Mouse (Mus musculus): Measurements from ENCODE around the gene H2-Ab1. TPM values are rescaled to one million over a fixed set of nuclear protein-coding genes. Genes with fewer than 3 reads are reported as not detected.
"Not testable (repeated sequence)": the region's sequence is repeated elsewhere in the genome, so short reads cannot be mapped to it uniquely, and the experiment has no call there.

H2-Ab1 gene
- total RNA-seq, 1 experiment, result 1.9 TPM

- in situ Hi-C loops (cut with MboI; ENCODE audit: low sequenced_read_pairs in 2 of 2, unreplicated experiment in 2 of 2), result no loop called here
- no peak for TF ChIP-seq ZNF384 (IDR thresholded peaks at IDR 0.05; ENCODE audit: low read depth, low read length)
- TF ChIP-seq CHD2 (IDR thresholded peaks at IDR 0.05; ENCODE audit: low read depth, low read length), result no peak
- TF ChIP-seq MAFK (IDR thresholded peaks at IDR 0.05; ENCODE audit: insufficient read depth, low read depth, low read length), result no peak
- TF ChIP-seq ZC3H11A (IDR thresholded peaks at IDR 0.05; ENCODE audit: borderline replicate concordance, low read depth, low read length), result no peak
- no peak for TF ChIP-seq HCFC1 (IDR thresholded peaks at IDR 0.05; ENCODE audit: borderline replicate concordance, insufficient read depth, low read length)
These were observed 40.1 kb upstream of the H2-Ab1 start for GRCm38 (mm10) chr17:34217216-34217928.

GRCm38 (mm10) chr17:34217986-34218385 lies 39.5 kb upstream of the H2-Ab1 start:
- no peaks in the 10 kb centered on the region for H3K4me1 ChIP-seq (ENCODE audit: control insufficient read depth in 2 of 2, insufficient read depth in 2 of 2, low read length in 2 of 2, poor library complexity in 1 of 2)
- in situ Hi-C loops (cut with MboI; ENCODE audit: low sequenced_read_pairs in 2 of 2, unreplicated experiment in 2 of 2), result no loop called here
- DNase-seq (ENCODE audit: low read depth, low spot score), result no peak

More at GRCm38 (mm10) chr17:34217216-34217928, 40.1 kb upstream of the H2-Ab1 start:
- Histone ChIP-seq H3K9ac (ENCODE audit: insufficient read depth, low read depth, low read length, poor library complexity, severe bottlenecking) (no peak overlapping the region), H3K27ac (ENCODE audit: insufficient read depth, low read depth, low read length, poor library complexity, severe bottlenecking) (no peak overlapping the region), H3K36me3 (ENCODE audit: control insufficient read depth, insufficient read depth, low read length, poor library complexity, severe bottlenecking) (no peaks in the 10 kb centered on the region; the same call in none of the 2 replicates), H3K4me3 (ENCODE audit: insufficient read depth in 1 of 2, low read depth in 1 of 2, low read length in 2 of 2, poor library complexity in 1 of 2, severe bottlenecking in 1 of 2) (no peak overlapping the region), H3K9me3 (ENCODE audit: control insufficient read depth, insufficient read depth, low read depth, low read length) (peaks cover 4% of the 10 kb centered on the region; the same call in 1 of the 2 replicates), H3K4me1 (ENCODE audit: control insufficient read depth in 2 of 2, insufficient read depth in 2 of 2, low read length in 2 of 2, poor library complexity in 1 of 2) (no peaks in the 10 kb centered on the region)
- DNase-seq (ENCODE audit: low read depth, low spot score), result no peak

GRCm38 (mm10) chr17:34218675-34219074 lies 38.8 kb upstream of the H2-Ab1 start:
- TF ChIP-seq ZC3H11A (IDR thresholded peaks at IDR 0.05; ENCODE audit: borderline replicate concordance, low read depth, low read length) (no peak), HCFC1 (IDR thresholded peaks at IDR 0.05; ENCODE audit: borderline replicate concordance, insufficient read depth, low read length) (no peak), ZNF384 (IDR thresholded peaks at IDR 0.05; ENCODE audit: low read depth, low read length) (no peak), MAFK (IDR thresholded peaks at IDR 0.05; ENCODE audit: insufficient read depth, low read depth, low read length) (no peak), CHD2 (IDR thresholded peaks at IDR 0.05; ENCODE audit: low read depth, low read length) (no peak)

More at GRCm38 (mm10) chr17:34217986-34218385, 39.5 kb upstream of the H2-Ab1 start:
- Histone ChIP-seq H3K27ac (ENCODE audit: insufficient read depth, low read depth, low read length, poor library complexity, severe bottlenecking) (no peak overlapping the region), H3K36me3 (ENCODE audit: control insufficient read depth, insufficient read depth, low read length, poor library complexity, severe bottlenecking) (no peaks in the 10 kb centered on the region; the same call in none of the 2 replicates), H3K4me3 (ENCODE audit: insufficient read depth in 1 of 2, low read depth in 1 of 2, low read length in 2 of 2, poor library complexity in 1 of 2, severe bottlenecking in 1 of 2) (no peak overlapping the region), H3K9me3 (ENCODE audit: control insufficient read depth, insufficient read depth, low read depth, low read length) (peaks cover 4% of the 10 kb centered on the region; the same call in 1 of the 2 replicates), H3K9ac (ENCODE audit: insufficient read depth, low read depth, low read length, poor library complexity, severe bottlenecking) (no peak overlapping the region)
- TF ChIP-seq ZC3H11A (IDR thresholded peaks at IDR 0.05; ENCODE audit: borderline replicate concordance, low read depth, low read length) (no peak), MAFK (IDR thresholded peaks at IDR 0.05; ENCODE audit: insufficient read depth, low read depth, low read length) (no peak), CHD2 (IDR thresholded peaks at IDR 0.05; ENCODE audit: low read depth, low read length) (no peak), ZNF384 (IDR thresholded peaks at IDR 0.05; ENCODE audit: low read depth, low read length) (no peak), HCFC1 (IDR thresholded peaks at IDR 0.05; ENCODE audit: borderline replicate concordance, insufficient read depth, low read length) (no peak)

GRCm38 (mm10) chr17:34219096-34219495 lies 38.4 kb upstream of the H2-Ab1 start:
- H3K36me3 ChIP-seq (ENCODE audit: control insufficient read depth, insufficient read depth, low read length, poor library complexity, severe bottlenecking); H3K27ac ChIP-seq (ENCODE audit: insufficient read depth, low read depth, low read length, poor library complexity, severe bottlenecking); H3K4me1 ChIP-seq (ENCODE audit: control insufficient read depth in 2 of 2, insufficient read depth in 2 of 2, low read length in 2 of 2, poor library complexity in 1 of 2); DNase-seq (ENCODE audit: low read depth, low spot score); H3K9me3 ChIP-seq (ENCODE audit: control insufficient read depth, insufficient read depth, low read depth, low read length); in situ Hi-C loops (cut with MboI; ENCODE audit: low sequenced_read_pairs in 2 of 2, unreplicated experiment in 2 of 2); H3K4me3 ChIP-seq (ENCODE audit: insufficient read depth in 1 of 2, low read depth in 1 of 2, low read length in 2 of 2, poor library complexity in 1 of 2, severe bottlenecking in 1 of 2); H3K9ac ChIP-seq (ENCODE audit: insufficient read depth, low read depth, low read length, poor library complexity, severe bottlenecking): not testable (repeated sequence)

More at GRCm38 (mm10) chr17:34218675-34219074, 38.8 kb upstream of the H2-Ab1 start:
- Histone ChIP-seq H3K4me3 (ENCODE audit: insufficient read depth in 1 of 2, low read depth in 1 of 2, low read length in 2 of 2, poor library complexity in 1 of 2, severe bottlenecking in 1 of 2) (no peak overlapping the region), H3K36me3 (ENCODE audit: control insufficient read depth, insufficient read depth, low read length, poor library complexity, severe bottlenecking) (no peaks in the 10 kb centered on the region; the same call in none of the 2 replicates), H3K9ac (ENCODE audit: insufficient read depth, low read depth, low read length, poor library complexity, severe bottlenecking) (no peak overlapping the region), H3K4me1 (ENCODE audit: control insufficient read depth in 2 of 2, insufficient read depth in 2 of 2, low read length in 2 of 2, poor library complexity in 1 of 2) (no peaks in the 10 kb centered on the region), H3K27ac (ENCODE audit: insufficient read depth, low read depth, low read length, poor library complexity, severe bottlenecking) (no peak overlapping the region), H3K9me3 (ENCODE audit: control insufficient read depth, insufficient read depth, low read depth, low read length) (peaks cover 4% of the 10 kb centered on the region; the same call in 1 of the 2 replicates)
- in situ Hi-C loops (cut with MboI; ENCODE audit: low sequenced_read_pairs in 2 of 2, unreplicated experiment in 2 of 2), result no loop called here
- no peak for DNase-seq (ENCODE audit: low read depth, low spot score)

GRCm38 (mm10) chr17:34219801-34220200 lies 37.7 kb upstream of the H2-Ab1 start:
- H3K9ac ChIP-seq (ENCODE audit: insufficient read depth, low read depth, low read length, poor library complexity, severe bottlenecking); H3K4me3 ChIP-seq (ENCODE audit: insufficient read depth in 1 of 2, low read depth in 1 of 2, low read length in 2 of 2, poor library complexity in 1 of 2, severe bottlenecking in 1 of 2); DNase-seq (ENCODE audit: low read depth, low spot score); H3K27ac ChIP-seq (ENCODE audit: insufficient read depth, low read depth, low read length, poor library complexity, severe bottlenecking); H3K4me1 ChIP-seq (ENCODE audit: control insufficient read depth in 2 of 2, insufficient read depth in 2 of 2, low read length in 2 of 2, poor library complexity in 1 of 2); in situ Hi-C loops (cut with MboI; ENCODE audit: low sequenced_read_pairs in 2 of 2, unreplicated experiment in 2 of 2); H3K9me3 ChIP-seq (ENCODE audit: control insufficient read depth, insufficient read depth, low read depth, low read length); H3K36me3 ChIP-seq (ENCODE audit: control insufficient read depth, insufficient read depth, low read length, poor library complexity, severe bottlenecking): not testable (repeated sequence)

GRCm38 (mm10) chr17:34220401-34220800 lies 37.1 kb upstream of the H2-Ab1 start:
- H3K9me3 ChIP-seq (ENCODE audit: control insufficient read depth, insufficient read depth, low read depth, low read length), result peaks cover 12% of the 10 kb centered on the region; the same call in 1 of the 2 replicates
- H3K4me1 ChIP-seq (ENCODE audit: control insufficient read depth in 2 of 2, insufficient read depth in 2 of 2, low read length in 2 of 2, poor library complexity in 1 of 2); H3K36me3 ChIP-seq (ENCODE audit: control insufficient read depth, insufficient read depth, low read length, poor library complexity, severe bottlenecking); H3K27ac ChIP-seq (ENCODE audit: insufficient read depth, low read depth, low read length, poor library complexity, severe bottlenecking); in situ Hi-C loops (cut with MboI; ENCODE audit: low sequenced_read_pairs in 2 of 2, unreplicated experiment in 2 of 2); H3K4me3 ChIP-seq (ENCODE audit: insufficient read depth in 1 of 2, low read depth in 1 of 2, low read length in 2 of 2, poor library complexity in 1 of 2, severe bottlenecking in 1 of 2); H3K9ac ChIP-seq (ENCODE audit: insufficient read depth, low read depth, low read length, poor library complexity, severe bottlenecking); DNase-seq (ENCODE audit: low read depth, low spot score): not testable (repeated sequence)

Measured in ES-E14 (cell line).